Mouse (Mus musculus) retina, postnatal 7 days (tissue): ENCODE data around the gene Ptgr2.
"Not testable (repeated sequence)": the region's sequence is repeated elsewhere in the genome, so short reads cannot be mapped to it uniquely, and the experiment has no call there.

ENCODE experiments used
- DNase-seq: peaks from one replicate; pipeline ENCODE4 v3.0.0-alpha.2; 2012; ENCODE audit warnings: low read depth, low spot score

Ptgr2 gene

GRCm38 (mm10) chr12:84284885-84285592 lies at the start of gene Ptgr2:
Gene Ptgr2 (plus strand): TSS chr12:84285232.
- DNase-seq: peak; percentile 94

- DNase-seq: no peak
These were observed 49.5 kb upstream of the Ptgr2 start for GRCm38 (mm10) chr12:84235577-84235976.

- DNase-seq: no peak
These were observed 48.9 kb upstream of the Ptgr2 start for GRCm38 (mm10) chr12:84235981-84236752.

GRCm38 (mm10) chr12:84237036-84237435 lies 48.0 kb upstream of the Ptgr2 start:
- DNase-seq: not testable (repeated sequence)

- no peak for DNase-seq
These were observed 41.8 kb upstream of the Ptgr2 start for GRCm38 (mm10) chr12:84243076-84243770.

GRCm38 (mm10) chr12:84245683-84246082 lies 39.3 kb upstream of the Ptgr2 start:
- no peak for DNase-seq

GRCm38 (mm10) chr12:84249217-84249616 lies 35.8 kb upstream of the Ptgr2 start:
- peak; percentile 66 for DNase-seq

- no peak for DNase-seq
These were observed 32.2 kb upstream of the Ptgr2 start for GRCm38 (mm10) chr12:84252811-84253210.

- DNase-seq: no peak
These were observed 30.1 kb upstream of the Ptgr2 start for GRCm38 (mm10) chr12:84254886-84255285.

GRCm38 (mm10) chr12:84260363-84260762 lies 24.7 kb upstream of the Ptgr2 start:
- no peak for DNase-seq

- DNase-seq: no peak
These were observed 17.8 kb upstream of the Ptgr2 start for GRCm38 (mm10) chr12:84267264-84267663.

GRCm38 (mm10) chr12:84273366-84273765 lies 11.7 kb upstream of the Ptgr2 start:
- no peak for DNase-seq

GRCm38 (mm10) chr12:84275288-84275687 lies 9.7 kb upstream of the Ptgr2 start:
- DNase-seq: no peak

- DNase-seq: no peak
These were observed 8.7 kb upstream of the Ptgr2 start for GRCm38 (mm10) chr12:84276288-84276687.

- no peak for DNase-seq
These were observed 8.2 kb upstream of the Ptgr2 start for GRCm38 (mm10) chr12:84276799-84277198.

GRCm38 (mm10) chr12:84277832-84278231 lies 7.2 kb upstream of the Ptgr2 start:
- no peak for DNase-seq

GRCm38 (mm10) chr12:84278901-84279300 lies 6.1 kb upstream of the Ptgr2 start:
- DNase-seq: peak; percentile 24

- DNase-seq: no peak
These were observed 641 bp upstream of the Ptgr2 start for GRCm38 (mm10) chr12:84284391-84284790.

- DNase-seq: no peak
These were observed 549 bp downstream of the Ptgr2 start for GRCm38 (mm10) chr12:84285593-84285968.

GRCm38 (mm10) chr12:84288461-84288860 lies 3.4 kb downstream of the Ptgr2 start:
- DNase-seq: no peak

GRCm38 (mm10) chr12:84297851-84298250 lies 12.8 kb downstream of the Ptgr2 start:
- DNase-seq: no peak

GRCm38 (mm10) chr12:84299265-84299664 lies 14.2 kb downstream of the Ptgr2 start:
- no peak for DNase-seq
